Mouse (Mus musculus) gastrocnemius, adult 2 months (tissue): ENCODE data around the gene Rtkn2. TPM values are rescaled to one million over a fixed set of nuclear protein-coding genes. Genes with fewer than 3 reads are reported as not detected.

Experiments used
- DNase-seq: peaks from one replicate; pipeline ENCODE4 v3.0.0; 2022
- H3K27ac ChIP-seq: fragments of 200-600 bp; 2 replicates; pipeline ENCODE4 v1.8.1; 2022; ENCODE audit warnings: mild to moderate bottlenecking
- H3K4me3 ChIP-seq: fragments of 200-600 bp; 2 replicates; pipeline ENCODE4 v1.8.1; 2022; ENCODE audit warnings: mild to moderate bottlenecking, moderate library complexity
- CTCF ChIP-seq: fragments of 200-600 bp; IDR thresholded peaks from 2 replicates; pipeline ENCODE4 v1.8.1; 2022; ENCODE audit warnings: antibody characterized with exemption, mild to moderate bottlenecking, moderate library complexity
- intact Hi-C: fragments of 180-260 bp; cut with DNase I; formaldehyde crosslinking; loops from one replicate; pipeline ENCODE4 v1.15.1; 2025
- total RNA-seq, 2 experiments: library from RNA; stranded (reverse); gene quantifications; 2 replicates each; pipeline ENCODE4 v1.2.3; 2021

Gene Rtkn2
- total RNA-seq, 2 experiments from 2014 or later = 0.11 to 0.31 TPM

DNA sequence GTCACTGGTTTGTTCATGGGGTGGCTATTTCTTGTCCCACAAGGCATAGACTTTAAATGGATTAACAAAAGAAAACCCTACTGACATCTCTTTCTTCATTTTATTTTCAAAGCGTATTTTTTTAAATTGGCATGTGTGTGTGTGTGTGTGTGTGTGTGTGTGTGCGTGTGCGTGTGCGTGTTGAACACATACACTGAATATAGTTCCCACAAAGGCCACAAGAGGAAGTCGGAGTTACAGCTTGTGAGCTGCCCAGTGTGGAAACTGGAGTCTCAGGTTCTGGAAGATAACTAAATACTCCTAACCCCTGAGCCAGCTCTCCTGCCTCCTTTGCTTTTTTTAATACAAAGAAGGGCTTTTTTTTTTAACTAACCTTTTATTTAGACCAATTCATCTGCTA, 95.8 kb downstream of the Rtkn2 start:
- no peak overlapping the region for H3K4me3 ChIP-seq
- TF ChIP-seq CTCF = no peak
- DNase-seq = no peak
- intact Hi-C loops = no loop called here
- H3K27ac ChIP-seq = no peak overlapping the region

DNA sequence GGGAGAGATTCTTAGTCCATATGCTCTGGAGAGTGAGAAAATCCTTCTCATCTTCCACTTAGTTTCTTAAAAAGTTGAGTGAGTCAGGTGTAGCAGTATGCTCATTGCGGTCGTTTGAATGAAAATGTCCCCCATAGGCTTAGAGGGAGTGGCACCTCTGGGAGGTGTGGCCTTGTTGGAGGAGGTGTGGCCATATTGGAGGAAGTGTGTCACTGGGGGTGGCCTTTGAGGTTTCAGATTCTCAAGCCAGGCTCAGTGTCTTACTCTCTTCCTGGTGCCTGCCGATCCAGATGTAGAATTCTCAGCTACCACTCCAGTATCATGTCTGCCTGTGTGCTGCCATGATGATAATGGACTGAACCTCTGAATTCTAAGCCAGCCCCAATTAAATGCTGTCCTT, 99.3 kb downstream of the Rtkn2 start:
- intact Hi-C loops = no loop called here
- Histone ChIP-seq H3K4me3 (no peak overlapping the region), H3K27ac (no peak overlapping the region)
- TF ChIP-seq CTCF = no peak
- DNase-seq = no peak

DNA sequence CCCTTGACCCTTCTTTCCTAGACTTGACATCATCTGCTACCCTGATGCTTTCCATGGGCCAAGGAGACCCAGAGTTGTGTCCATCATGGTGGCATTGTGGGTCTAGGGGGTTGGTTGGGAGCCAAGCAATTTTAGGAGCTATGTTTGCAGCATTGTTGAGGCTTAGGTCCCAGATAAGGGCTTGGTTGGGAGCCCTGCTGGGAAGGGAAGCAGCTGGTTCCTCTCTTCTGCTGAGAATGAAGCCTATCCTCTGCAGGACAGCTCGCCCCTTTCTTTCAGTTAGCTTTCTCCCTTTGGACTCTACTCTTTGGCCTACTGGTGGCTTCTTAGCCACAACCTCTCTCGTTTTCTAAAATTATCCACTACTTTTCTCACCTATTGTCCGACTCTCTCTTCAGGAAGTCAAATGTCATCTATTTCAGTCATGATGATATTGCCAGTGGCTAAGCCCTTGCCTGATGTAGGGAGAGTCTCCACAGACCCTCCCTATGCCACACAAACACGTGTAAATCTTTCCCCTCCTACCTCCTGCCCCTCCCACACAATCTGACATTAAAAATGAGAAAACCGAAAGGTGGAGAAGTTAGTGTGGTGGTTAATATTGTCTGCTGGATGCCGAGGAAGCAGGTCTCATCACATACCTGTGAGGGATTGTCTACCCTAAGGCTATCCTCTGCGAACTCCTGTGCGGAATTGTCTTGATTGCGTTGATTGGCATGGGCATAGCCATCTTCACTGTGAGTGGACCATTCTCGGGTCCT, 100.7 kb downstream of the Rtkn2 start:
- no peak overlapping the region for H3K27ac ChIP-seq

GRCm38 (mm10) chr10:68081712-68082111, 102.3 kb downstream of the Rtkn2 start:
- no peak overlapping the region for H3K4me3 ChIP-seq
- intact Hi-C loops = no loop called here
- 0 out of 2 replicates have a peak overlapping the region, but pooled peaks have one; percentile 12 for H3K27ac ChIP-seq
- no peak for TF ChIP-seq CTCF
- no peak for DNase-seq

More for the DNA sequence above, 100.7 kb downstream of the Rtkn2 start:
- intact Hi-C loops = no loop called here
- DNase-seq = no peak
- TF ChIP-seq CTCF = no peak
- H3K4me3 ChIP-seq = no peak overlapping the region

DNA sequence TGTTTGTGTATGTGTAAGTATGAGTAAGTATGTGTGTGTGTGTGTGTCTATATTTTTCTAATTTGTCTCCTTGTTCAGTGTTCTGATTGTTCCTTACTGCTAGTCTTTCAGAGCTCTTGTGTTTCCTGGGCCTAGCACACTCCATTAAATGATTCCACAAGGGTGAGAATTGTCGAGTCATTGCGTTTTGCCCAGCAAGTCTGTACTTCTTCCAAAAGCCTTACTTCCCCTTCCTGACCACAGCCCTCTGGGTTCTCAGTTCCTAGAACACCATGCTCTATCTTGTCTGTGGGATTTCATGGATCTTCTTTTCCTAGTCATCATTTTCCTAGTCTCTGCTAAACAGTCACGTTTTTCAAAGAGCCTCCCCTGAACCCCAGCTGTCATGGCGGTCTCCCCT, 106.2 kb downstream of the Rtkn2 start:
- DNase-seq = no peak
- intact Hi-C loops = no loop called here
- H3K27ac ChIP-seq = no peak overlapping the region
- no peak overlapping the region for H3K4me3 ChIP-seq
- no peak for TF ChIP-seq CTCF

- no peak for DNase-seq
- Histone ChIP-seq H3K27ac (no peak overlapping the region), H3K4me3 (no peak overlapping the region)
- intact Hi-C loops = no loop called here
- TF ChIP-seq CTCF = no peak
Measured at GRCm38 (mm10) chr10:68086973-68087372, 107.6 kb downstream of the Rtkn2 start.

GRCm38 (mm10) chr10:68087722-68088121, 108.4 kb downstream of the Rtkn2 start:
- intact Hi-C loops = no loop called here
- peak; percentile 6; the same call in 1 of the 2 replicates for TF ChIP-seq CTCF

DNA sequence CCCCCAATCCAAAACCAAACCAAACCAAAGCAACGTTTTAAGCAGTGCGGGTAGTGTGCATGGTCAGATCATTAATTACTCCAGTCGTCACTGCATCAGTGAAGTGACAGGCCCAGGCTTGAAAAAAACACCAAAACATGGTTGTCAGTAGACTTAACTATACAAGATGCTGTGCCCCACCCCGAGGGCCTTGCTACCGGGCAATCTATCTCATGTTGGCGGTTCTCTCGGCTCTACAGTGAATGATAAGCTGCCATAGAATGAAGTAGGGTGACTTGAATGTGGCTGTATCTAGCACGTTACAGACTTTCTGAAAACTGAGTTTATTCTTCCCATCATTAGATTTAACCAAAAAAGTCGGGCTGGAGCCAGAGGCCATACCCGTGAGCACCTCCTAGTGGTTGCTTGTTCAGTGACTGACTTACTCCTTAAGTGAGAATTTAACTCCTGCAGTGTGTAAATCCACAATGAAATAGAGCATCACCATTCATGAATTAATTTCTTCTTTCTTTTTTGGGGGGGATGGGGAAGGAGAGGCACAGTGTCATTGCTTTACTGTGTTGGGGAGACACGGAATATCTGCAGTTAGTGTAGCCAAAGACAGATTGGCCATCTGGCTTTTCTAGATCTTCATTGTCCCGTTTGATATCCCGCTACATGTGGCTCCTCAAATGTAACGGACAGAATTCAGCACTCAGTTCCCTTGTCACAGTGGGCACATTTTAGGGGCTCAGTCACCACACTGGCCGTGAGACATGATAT, 110.2 kb downstream of the Rtkn2 start:
- H3K27ac ChIP-seq = peak overlapping the region; percentile 84
- TF ChIP-seq CTCF = peak; percentile 53
- intact Hi-C loops = loop anchor here (5.0 kb wide), 1 partner anchor 38 kb away; no protein-coding TSS in a partner anchor
- peak overlapping the region; percentile 45 for H3K4me3 ChIP-seq
- no peak for DNase-seq

More at GRCm38 (mm10) chr10:68087722-68088121, 108.4 kb downstream of the Rtkn2 start:
- no peak for DNase-seq
- Histone ChIP-seq H3K4me3 (no peak overlapping the region), H3K27ac (no peak overlapping the region)

- Histone ChIP-seq H3K4me3 (peak overlapping the region; percentile 45), H3K27ac (peak overlapping the region; percentile 84)
- peak; percentile 93 for DNase-seq
- intact Hi-C loops = loop anchor here (5.0 kb wide), 1 partner anchor 37 kb away; no protein-coding TSS in a partner anchor
- TF ChIP-seq CTCF = peak; percentile 31; the same call in 1 of the 2 replicates
Measured at GRCm38 (mm10) chr10:68090197-68090535, 110.8 kb downstream of the Rtkn2 start.

DNA sequence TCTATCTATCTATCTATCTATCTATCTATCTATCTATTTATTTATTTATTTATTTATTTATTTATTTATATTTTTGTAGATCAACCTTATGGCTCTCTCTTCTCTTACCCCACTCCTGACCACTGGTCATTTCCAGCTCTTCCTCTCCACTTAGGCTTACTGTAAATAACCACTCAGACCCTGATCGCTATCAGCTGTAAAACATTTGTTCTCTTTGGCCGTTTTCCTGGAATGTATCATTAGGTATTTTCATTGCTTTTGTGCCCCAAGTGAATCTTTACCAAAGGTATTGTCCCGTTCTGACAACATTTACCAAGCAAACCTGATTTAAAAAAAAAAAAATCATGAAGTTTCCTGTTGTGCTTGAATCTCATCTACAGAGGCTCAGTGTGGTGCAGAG, 111.2 kb downstream of the Rtkn2 start:
- DNase-seq = no peak
- no peak for TF ChIP-seq CTCF
- Histone ChIP-seq H3K27ac (peak overlapping the region; percentile 84), H3K4me3 (no peak overlapping the region)
- intact Hi-C loops = loop anchor here (5.0 kb wide), 1 partner anchor 37 kb away; no protein-coding TSS in a partner anchor

DNA sequence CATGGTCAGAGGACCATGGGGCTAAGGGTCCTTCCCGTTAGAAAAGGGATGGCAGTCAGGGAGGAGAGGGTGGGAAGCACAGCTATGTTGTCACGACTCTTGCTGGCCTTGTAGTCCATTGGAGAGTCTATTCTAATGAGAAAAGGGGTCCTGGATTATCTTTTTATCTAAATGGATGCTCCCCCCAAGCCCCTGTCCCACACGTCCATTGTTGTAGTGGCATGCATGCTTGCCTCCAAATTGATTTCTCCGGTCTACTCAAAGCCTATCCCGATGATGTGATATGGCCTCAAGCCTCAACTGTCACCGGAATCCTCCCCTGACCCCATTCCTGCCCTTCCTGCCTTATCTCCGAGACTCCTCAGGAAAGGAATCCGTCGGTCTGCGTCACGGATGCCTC, 111.6 kb downstream of the Rtkn2 start:
- no peak for TF ChIP-seq CTCF
- peak overlapping the region; percentile 84 for H3K27ac ChIP-seq
- intact Hi-C loops = loop anchor here (5.0 kb wide), 1 partner anchor 36 kb away; no protein-coding TSS in a partner anchor
- no peak for DNase-seq
- H3K4me3 ChIP-seq = no peak overlapping the region

DNA sequence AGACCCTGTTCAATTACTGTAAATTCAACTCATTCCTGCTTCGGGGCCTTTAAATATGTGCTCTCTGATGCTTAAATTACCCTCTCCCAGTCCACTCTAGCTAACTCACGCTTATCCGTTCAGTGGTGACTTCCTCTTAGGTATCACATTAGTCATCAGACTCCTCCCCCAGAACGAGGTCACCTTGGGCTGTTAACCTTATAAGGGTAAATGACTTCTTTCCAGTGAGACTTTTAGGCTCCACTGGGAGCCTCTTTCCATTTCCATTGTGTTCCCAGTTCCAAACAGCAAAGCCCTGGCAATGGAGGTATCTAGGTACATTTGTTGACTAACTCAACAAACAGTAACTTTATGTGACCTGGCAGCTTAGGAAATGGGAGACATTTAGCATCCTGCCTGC, 112.5 kb downstream of the Rtkn2 start:
- Histone ChIP-seq H3K27ac (peak overlapping the region; percentile 84), H3K4me3 (no peak overlapping the region)
- intact Hi-C loops = loop anchor here (5.0 kb wide), 1 partner anchor 35 kb away; no protein-coding TSS in a partner anchor
- no peak for DNase-seq
- TF ChIP-seq CTCF = no peak

GRCm38 (mm10) chr10:68093496-68093895, 114.1 kb downstream of the Rtkn2 start:
- TF ChIP-seq CTCF = no peak
- no peak for DNase-seq
- Histone ChIP-seq H3K4me3 (no peak overlapping the region), H3K27ac (peak overlapping the region; percentile 84)
- intact Hi-C loops = loop anchor here (5.0 kb wide), 1 partner anchor 34 kb away; no protein-coding TSS in a partner anchor
